ENCODE assay signal across 10 mouse cellular contexts in genomic region chr4:95095355-95095754, GRCm38 (mm10).
"Had no signal": no experiment of that assay in that cellular context is flagged by ENCODE, and none has a peak within 500 bp of the region (broad histone marks: within the 10 kb centered on the region; RNA-seq: fewer than 3 reads in every experiment).

No protein-coding gene starts in this region.

- H3K9me3 ChIP-seq: limb, embryonic 10.5 days; liver, embryonic 12.5 days; midbrain, embryonic 15.5 days; neural tube, embryonic 13.5 days had no signal

- ATAC-seq: liver, embryonic 12.5 days; midbrain, embryonic 15.5 days had no signal

- H3K27me3 ChIP-seq: liver, embryonic 12.5 days; midbrain, embryonic 15.5 days; neural tube, embryonic 13.5 days had no signal

- H3K36me3 ChIP-seq: limb, embryonic 10.5 days; liver, embryonic 12.5 days; midbrain, embryonic 15.5 days; neural tube, embryonic 13.5 days had no signal

- H3K4me2 ChIP-seq: liver, embryonic 12.5 days; midbrain, embryonic 11.5 days; midbrain, embryonic 15.5 days; neural tube, embryonic 13.5 days had no signal

- H3K9ac ChIP-seq: liver, embryonic 12.5 days; midbrain, embryonic 15.5 days; neural tube, embryonic 13.5 days had no signal

- H3K4me3 ChIP-seq: limb, embryonic 10.5 days; liver, embryonic 12.5 days; midbrain, embryonic 15.5 days; neural tube, embryonic 13.5 days had no signal

- DNase-seq: retina, postnatal 1 day; right cerebral cortex, postnatal 4 days; spleen, adult 18-20 months; thymus, adult 18-20 months; thymus, postnatal 14 days had no signal

- H3K4me1 ChIP-seq: liver, embryonic 12.5 days; midbrain, embryonic 15.5 days had no signal

- H3K27ac ChIP-seq: liver, embryonic 12.5 days; midbrain, embryonic 15.5 days; neural tube, embryonic 13.5 days had no signal
